Mouse (Mus musculus): ENCODE measurements at regions not wholly inside any gene's neighbourhood (a gene's known extent, or its start where the extent isn't known, plus 50 kb on each side); places are given as distances from the start of the nearest gene placed in this dataset.

GRCm38 (mm10) chr10:51287852-51288251 is 192.6 kb upstream of the Gm49339 start:
- no peak for DNase-seq (ENCODE audit: extremely low spot score, low read depth, low spot score)

GRCm38 (mm10) chr10:51291412-51292207 is 188.8 kb upstream of the Gm49339 start:
- no peak for DNase-seq (ENCODE audit: extremely low spot score, low read depth, low spot score)

- DNase-seq (ENCODE audit: extremely low spot score, low read depth, low spot score): no peak
Measured at GRCm38 (mm10) chr10:51312814-51313213, 167.6 kb upstream of the Gm49339 start.

- DNase-seq (ENCODE audit: extremely low spot score, low read depth, low spot score): no peak
Measured at GRCm38 (mm10) chr10:51320207-51320606, 160.2 kb upstream of the Gm49339 start.

- no peak for DNase-seq (ENCODE audit: extremely low spot score, low read depth, low spot score)
Measured at GRCm38 (mm10) chr10:51328772-51329171, 151.6 kb upstream of the Gm49339 start.

GRCm38 (mm10) chr10:51329386-51329785 is 151.0 kb upstream of the Gm49339 start:
- no peak for DNase-seq (ENCODE audit: extremely low spot score, low read depth, low spot score)

Measured in hindlimb bud, embryonic 11.5 days (tissue).